Mouse (Mus musculus) liver, embryonic 14.5 days (tissue): ENCODE measurements at regions not wholly inside any gene's neighbourhood (a gene's known extent, or its start where the extent isn't known, plus 50 kb on each side); places are given as distances from the start of the nearest gene placed in this dataset.

Experiments used
- CTCF ChIP-seq: IDR thresholded peaks from 2 replicates; pipeline ENCODE4 v1.5.1; 2016; ENCODE audit warnings: antibody characterized with exemption, low read depth, control low read depth
- EP300 ChIP-seq: IDR thresholded peaks from 2 replicates; pipeline ENCODE4 v1.6.1; 2016; ENCODE audit warnings: antibody characterized with exemption, low read depth

- no peak for TF ChIP-seq CTCF
- no peak for TF ChIP-seq EP300
Measured at GRCm38 (mm10) chr14:99710656-99711177, 412.2 kb downstream of the Klf5 start.
